ENCODE assay signal across 12 mouse cellular contexts in the genomic region with DNA sequence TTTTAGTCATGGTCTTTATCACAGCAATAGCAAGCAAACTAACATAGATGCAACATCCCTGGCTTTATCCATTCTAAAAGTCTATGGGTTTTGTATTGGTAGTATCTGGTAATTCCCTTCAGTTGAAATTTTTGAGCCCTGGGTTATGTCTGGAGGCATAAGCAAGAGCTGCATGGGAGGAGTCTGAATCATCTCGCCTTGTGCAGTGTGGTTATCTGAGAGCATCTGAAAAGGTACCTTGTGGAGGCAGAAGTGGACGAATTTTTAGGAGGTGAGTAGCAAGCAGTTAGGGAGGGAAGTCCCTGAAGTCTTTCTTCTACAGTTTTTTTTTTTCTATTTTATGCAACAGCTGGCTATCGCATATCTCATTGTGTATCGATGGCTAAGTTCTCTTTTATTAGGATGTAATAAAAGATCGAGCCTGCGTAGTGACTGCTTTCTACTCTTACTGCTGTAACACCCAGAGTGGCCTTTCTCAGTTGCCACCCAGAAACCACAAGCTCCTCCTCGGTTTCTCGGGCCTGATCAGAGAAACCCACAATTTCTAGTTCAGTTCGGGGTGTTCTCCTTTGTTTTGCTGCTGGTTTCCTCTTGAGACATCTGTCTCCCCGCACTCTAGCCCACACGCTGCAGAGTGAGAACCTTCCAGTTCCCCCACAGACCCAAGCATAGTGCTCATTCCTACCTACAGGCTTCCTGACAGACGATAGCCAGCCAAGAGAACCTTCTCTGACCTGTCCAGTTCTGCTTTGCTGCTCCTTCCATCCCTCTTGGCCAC. TPM values are rescaled to one million over a fixed set of nuclear protein-coding genes. Genes with fewer than 3 reads are reported as not detected.
DNase-seq lines count a peak whose midpoint lies in the region; TF ChIP-seq lines count a peak whose summit lies in the region.
"Had no signal": no experiment of that assay in that cellular context is flagged by ENCODE, and none has a peak within 500 bp of the region (broad histone marks: within the 10 kb centered on the region; RNA-seq: fewer than 3 reads in every experiment).

No protein-coding gene starts in this region.

- peaks cover 97% of the 10 kb centered on the region for H3K79me2 ChIP-seq in macrophage (ENCODE audit: inconsistent target)

- H3K4me1 ChIP-seq in bone marrow, adult 2 months (ENCODE audit: control insufficient read depth, insufficient read depth, low read length) = peaks cover 4% of the 10 kb centered on the region; the same call in 1 of the 2 replicates

- TF ChIP-seq CTCF in bone marrow, adult 2 months (IDR thresholded peaks at IDR 0.05; ENCODE audit: control insufficient read depth, insufficient read depth, low read length) = no peak

- no peaks in the 10 kb centered on the region for H3K36me3 ChIP-seq in macrophage (ENCODE audit: inconsistent target)
- H3K36me3 ChIP-seq: liver, embryonic 13.5 days had no signal

- TF ChIP-seq POLR2A in bone marrow, adult 2 months (IDR thresholded peaks at IDR 0.05; ENCODE audit: borderline replicate concordance, control insufficient read depth, low read depth, low read length) = no peak

- H3K4me3 ChIP-seq in bone marrow, adult 2 months (replicated peaks; ENCODE audit: control insufficient read depth, low read depth, low read length) = no peak overlapping the region
- H3K4me3 ChIP-seq in macrophage (ENCODE audit: inconsistent target) = no peak overlapping the region
- H3K4me3 ChIP-seq: left cerebral cortex, adult 2 months; liver, embryonic 13.5 days had no signal

- DNase-seq in lung, postnatal 25 days (ENCODE audit: low spot score) = peak; percentile 67
- DNase-seq in lung, postnatal 10 days = no peak
- DNase-seq in thymus, postnatal 10 days (ENCODE audit: low spot score in 2 of 2) = peak; percentile 46 to 48
- DNase-seq in cerebellum, adult 9-11 months = no peak
- no peak for DNase-seq in kidney, postnatal 25 days
- DNase-seq: adrenal gland, adult 2 months; liver, embryonic 13.5 days had no signal

- H3K27ac ChIP-seq in bone marrow, adult 2 months (ENCODE audit: control insufficient read depth, insufficient read depth, low read depth, low read length, poor library complexity) = peak overlapping the region; percentile 21; the same call in 1 of the 2 replicates
- H3K27ac ChIP-seq in macrophage = peak overlapping the region; percentile 19
- H3K27ac ChIP-seq: kidney, postnatal 0 days; left cerebral cortex, adult 2 months; liver, embryonic 13.5 days; stomach, postnatal 0 days had no signal

- WGBS in bone marrow, adult 2 months = 1% methylated on average over 12 of the region's 12 CpGs
- WGBS in macrophage (ENCODE audit: missing documents) = 6% methylated on average over 12 of the region's 12 CpGs

RNA-seq across cellular contexts. Expression of a gene that starts 8.6 kb away (rescaled TPM):
- polyA plus RNA-seq in bone marrow, adult 2 months (2011; ENCODE audit: insufficient read depth, insufficient read length, low replicate concordance, missing spikeins) = 1.9 and 7.8 TPM in 2 replicates
- total RNA-seq in macrophage (2018; cell fraction: chromatin; rRNA removed) = 100 to 1,000 TPM in 18 of 26 experiments, 10 to 100 TPM in 8; 25.8 to 187 (median 153) TPM
- total RNA-seq in macrophage (2018; cell fraction: cytosol; rRNA removed) = 10 to 100 TPM; 34.1 to 62.5 (median 56.8) TPM
- total RNA-seq in macrophage (2018; cell fraction: nucleus; rRNA removed) = 100 to 1,000 TPM in 7 of 26 experiments, 10 to 100 TPM in 19; 23.4 to 142 (median 85.8) TPM
- 34.7 to 50.3 TPM (median 37.2 TPM) in 3 replicates for polyA plus RNA-seq in macrophage (2018)

RNA-seq across cellular contexts. Expression of a gene that starts 47.0 kb away (rescaled TPM):
- polyA plus RNA-seq in bone marrow, adult 2 months (2011; ENCODE audit: insufficient read depth, insufficient read length, low replicate concordance, missing spikeins) = 0.54 and 0.85 TPM in 2 replicates
- under 1 TPM in 1 of 26 experiments, not detected in 25; 0.35 TPM for total RNA-seq in macrophage (2018; cell fraction: chromatin; rRNA removed)
- not detected for total RNA-seq in macrophage (2018; cell fraction: cytosol; rRNA removed)
- total RNA-seq in macrophage (2018; cell fraction: nucleus; rRNA removed) = not detected
- not detected in 3 replicates for polyA plus RNA-seq in macrophage (2018)

Comparison
In these comparisons a context has a peak if more than half of its experiments do, and no peak if none do; other contexts are left out.
1. DNase-seq: peak in lung, postnatal 25 days (single experiment) and thymus, postnatal 10 days (2 of 2); none in lung, postnatal 10 days (single experiment), cerebellum, adult 9-11 months (single experiment) and kidney, postnatal 25 days (0 of 2).